Mouse (Mus musculus) ovary, postnatal 36 days (tissue): ENCODE measurements around the gene Grcc10.

Source experiments
- DNase-seq: peaks from one replicate; pipeline ENCODE4 v3.0.0; 2022; ENCODE audit warnings: low spot score, mixed read lengths

The Grcc10 gene

DNA sequence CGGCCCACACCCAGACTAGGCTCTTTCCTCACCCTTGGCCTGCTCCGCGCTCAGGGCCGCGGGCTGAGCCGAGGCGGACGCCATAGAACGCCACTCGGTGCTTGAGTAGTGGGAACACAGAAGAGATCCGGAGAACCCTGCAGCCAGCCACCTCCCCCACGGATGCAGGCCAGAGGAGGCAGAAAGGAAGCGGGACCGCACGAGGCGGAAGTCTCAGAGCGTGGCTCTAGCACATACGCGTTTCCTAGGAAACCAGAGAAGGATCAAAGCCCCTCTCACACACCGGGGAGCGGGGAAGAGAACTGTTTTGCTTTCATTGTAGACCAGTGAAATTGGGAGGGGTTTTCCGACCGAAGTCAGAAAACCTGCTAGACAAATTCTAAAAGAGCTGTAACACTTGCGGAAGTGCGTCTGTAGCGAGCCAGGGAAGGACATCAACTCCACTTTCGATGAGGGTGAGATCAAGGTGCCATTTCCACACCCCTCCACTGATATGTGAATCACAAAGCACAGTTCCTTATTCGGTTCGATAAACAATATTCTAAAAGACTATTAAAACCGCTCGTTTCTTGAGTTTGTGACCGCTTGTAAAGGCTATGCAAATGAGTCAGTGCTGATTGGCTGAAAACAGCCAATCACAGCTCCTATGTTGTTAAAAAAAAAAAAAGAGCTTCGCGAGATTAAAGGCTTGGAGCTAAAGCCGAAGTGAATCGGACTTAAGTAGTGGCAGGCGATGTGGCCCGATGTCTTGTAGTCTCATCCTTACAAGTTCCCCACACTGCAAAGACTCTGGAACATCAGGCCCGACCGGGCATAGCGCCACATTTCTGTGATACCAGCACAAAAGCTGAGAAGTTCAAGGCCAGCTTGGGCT lies at the start of gene Grcc10:
Gene Grcc10, minus strand, starts transcription at position 487 of the 874 bp plus-strand sequence.
- DNase-seq, result peak; percentile 84

- no peak for DNase-seq
These were observed 48.9 kb upstream of the Grcc10 start for GRCm38 (mm10) chr6:124790121-124790520.

- no peak for DNase-seq
These were observed 48.3 kb upstream of the Grcc10 start for GRCm38 (mm10) chr6:124789519-124789918.

- DNase-seq, result no peak
These were observed 46.5 kb upstream of the Grcc10 start for GRCm38 (mm10) chr6:124787722-124788121.

DNA sequence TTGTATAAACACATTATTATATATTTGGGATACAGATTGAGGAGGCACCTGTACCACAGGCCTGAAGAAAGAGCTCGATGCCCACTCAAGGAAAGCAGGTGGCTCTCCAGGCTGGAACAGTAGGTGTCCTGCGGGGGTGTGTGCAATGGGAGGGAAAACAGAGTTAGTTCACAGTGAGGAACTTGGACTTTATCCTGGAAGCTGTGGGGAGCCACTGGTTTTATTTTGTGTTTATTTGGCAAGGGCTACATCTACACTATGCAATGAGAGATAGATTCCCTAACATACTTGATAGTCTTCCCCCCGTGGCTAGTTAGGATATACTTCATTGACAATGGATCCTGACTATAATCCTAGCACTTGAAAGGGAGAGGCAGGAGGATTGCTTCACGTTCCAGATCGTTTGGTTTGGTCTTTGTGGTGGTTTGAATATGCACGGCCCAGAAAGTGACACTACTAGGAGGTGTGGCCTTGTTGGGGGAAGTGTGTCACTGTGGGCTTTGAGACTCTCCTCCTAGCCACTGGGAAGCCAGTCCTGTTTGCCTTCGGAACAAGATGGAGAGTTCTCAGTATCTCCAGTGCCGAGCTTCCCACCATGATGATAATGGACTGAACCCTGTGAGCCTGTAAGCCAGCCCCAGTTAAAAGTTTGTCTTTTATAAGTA lies 45.7 kb upstream of the Grcc10 start:
- DNase-seq, result no peak

DNA sequence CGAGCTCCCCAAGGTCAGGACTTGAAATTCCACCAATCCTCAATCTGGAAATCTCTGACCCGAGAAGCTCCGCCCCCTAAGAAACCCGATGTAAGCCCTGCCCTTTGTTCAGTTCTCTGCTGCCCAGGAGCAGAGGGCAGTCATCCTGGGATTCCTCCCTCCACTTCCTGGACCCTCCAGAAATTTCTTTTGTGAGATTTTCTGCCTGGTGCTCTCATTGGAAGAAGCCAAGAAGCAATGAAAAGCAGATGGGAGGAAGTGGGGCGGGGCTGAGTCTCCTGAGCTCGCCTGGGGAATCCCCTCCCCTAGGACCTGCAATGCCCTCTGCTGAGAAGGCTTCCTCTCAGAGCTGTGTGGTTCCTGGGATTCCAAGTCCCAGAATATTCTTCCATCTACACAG lies 41.3 kb upstream of the Grcc10 start:
- no peak for DNase-seq

GRCm38 (mm10) chr6:124780917-124781316 lies 39.7 kb upstream of the Grcc10 start:
- DNase-seq, result no peak

DNA sequence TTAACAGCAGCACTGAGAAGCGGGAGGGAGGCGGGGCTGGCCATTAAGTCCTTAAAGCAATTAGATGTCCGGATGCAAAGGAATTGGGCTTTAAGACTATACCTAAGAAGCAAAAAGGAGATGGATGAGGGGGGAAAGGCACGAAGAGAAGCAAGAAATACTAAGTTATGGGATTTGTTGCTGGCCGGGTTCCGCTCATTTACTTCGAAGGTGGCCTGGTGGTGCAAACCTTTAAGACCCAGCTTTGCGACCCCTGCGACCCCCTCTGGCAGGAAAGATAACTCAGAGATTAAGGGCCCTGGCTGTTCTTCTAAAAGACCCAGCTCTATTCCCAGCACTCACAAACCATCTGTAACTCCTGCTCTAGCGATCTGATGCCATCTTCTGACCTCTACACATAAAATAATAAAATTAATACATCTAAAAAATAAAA lies 38.8 kb upstream of the Grcc10 start:
- DNase-seq, result no peak

GRCm38 (mm10) chr6:124779222-124779983 lies 38.2 kb upstream of the Grcc10 start, which contains the start of gene Lrrc23:
TSS of gene Lrrc23 (minus strand) at chr6:124779727.
- DNase-seq, result peak; percentile 44

DNA sequence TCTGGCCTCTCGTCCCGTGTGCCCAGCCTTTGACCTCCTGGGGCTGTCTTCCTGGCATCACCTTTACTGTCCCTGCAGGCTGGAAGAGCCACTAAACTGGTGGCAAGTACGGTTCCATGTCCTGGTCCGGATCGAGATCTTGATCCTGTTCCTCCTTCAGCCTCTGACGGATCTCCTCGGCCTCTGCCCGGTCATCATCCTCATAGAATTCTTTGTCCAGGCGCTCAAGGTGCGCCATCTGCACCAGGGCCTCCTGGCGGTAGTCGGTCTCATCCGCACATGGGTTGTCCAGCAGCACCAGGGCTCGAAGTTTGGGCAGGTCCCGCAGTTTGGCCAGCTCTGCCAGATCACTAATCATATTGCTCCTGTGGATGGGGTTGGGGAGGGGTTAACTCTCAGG lies 29.3 kb upstream of the Grcc10 start:
- DNase-seq, result no peak

GRCm38 (mm10) chr6:124770013-124770412 lies 28.8 kb upstream of the Grcc10 start:
- no peak for DNase-seq

DNA sequence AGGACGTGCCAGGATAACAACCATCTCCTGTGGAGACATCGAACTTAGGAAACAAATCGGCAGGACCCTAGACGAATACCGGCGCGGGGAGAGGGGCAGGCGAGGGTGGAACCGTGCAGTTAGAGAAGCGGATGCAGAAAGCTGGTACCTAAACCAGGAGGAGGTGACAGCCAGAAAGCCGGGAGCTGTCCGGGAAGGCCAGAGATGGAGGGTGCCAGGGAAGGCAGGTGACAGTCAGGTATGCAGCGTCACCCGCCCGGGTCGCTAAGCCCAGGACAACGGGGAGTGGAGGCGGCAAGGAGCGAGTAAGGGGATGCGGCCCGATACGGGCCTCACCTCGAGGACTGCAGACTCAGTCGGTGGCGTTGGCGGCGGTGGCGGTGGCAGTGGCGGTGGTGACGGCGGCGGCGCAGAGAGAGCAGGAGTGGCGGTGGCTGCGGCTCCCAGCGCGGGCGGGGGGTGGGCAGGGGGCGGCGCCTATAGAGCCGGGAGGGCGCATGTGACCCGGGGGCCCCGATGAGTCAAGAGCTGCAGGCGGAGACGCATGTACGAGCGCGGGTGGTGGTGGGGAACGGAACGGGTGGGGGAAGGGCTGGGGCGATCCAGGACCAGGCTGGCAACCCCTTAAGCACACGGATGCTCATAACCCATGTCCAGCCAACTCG lies 28.1 kb upstream of the Grcc10 start, which contains the start of gene Eno2:
Gene Eno2, minus strand, starts transcription at position 573 of the 665 bp plus-strand sequence.
- DNase-seq, result no peak

GRCm38 (mm10) chr6:124768704-124769044 lies 27.5 kb upstream of the Grcc10 start:
- no peak for DNase-seq

DNA sequence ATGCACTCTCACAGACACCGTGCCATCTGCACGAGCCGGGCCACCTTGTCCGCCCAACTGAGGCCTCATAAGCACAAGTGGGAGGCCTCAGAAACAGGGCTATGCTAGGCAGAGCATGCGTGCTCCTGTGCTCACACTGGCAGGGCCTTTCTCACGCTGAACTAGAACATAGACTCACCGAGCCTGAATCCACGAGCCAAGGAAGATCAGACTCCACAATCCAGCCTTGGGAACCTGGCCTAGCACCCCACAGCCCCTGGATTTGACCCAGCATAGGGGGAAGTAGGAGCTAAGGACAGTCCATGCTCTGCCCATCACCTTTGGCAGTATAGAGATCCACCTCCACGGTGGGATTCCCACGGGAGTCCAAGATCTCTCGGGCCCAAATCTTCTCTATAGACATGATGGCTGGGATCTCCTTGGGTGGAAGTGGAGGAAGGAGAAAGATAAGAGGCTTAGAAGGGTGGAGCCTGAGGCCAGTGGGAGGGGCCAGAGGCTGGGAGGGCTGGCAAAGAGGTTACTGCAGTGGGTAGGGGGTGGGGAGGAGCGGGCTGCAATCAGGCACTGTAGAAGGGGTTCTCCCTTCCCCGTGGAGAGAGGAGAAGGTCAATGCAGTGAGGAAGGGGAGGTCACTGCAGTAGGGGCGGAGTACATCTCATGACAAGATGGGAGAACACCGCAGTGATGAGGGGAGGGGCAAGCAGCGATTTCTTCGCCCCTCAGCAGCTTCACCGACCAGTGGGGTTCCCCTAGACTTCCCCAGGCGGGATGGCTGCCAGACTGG lies 26.9 kb upstream of the Grcc10 start:
- DNase-seq, result no peak

- no peak for DNase-seq
These were observed 26.4 kb upstream of the Grcc10 start for GRCm38 (mm10) chr6:124767536-124767919.

GRCm38 (mm10) chr6:124765951-124766350 lies 24.8 kb upstream of the Grcc10 start:
- DNase-seq, result no peak

- peak; percentile 80 for DNase-seq
These were observed 18.1 kb upstream of the Grcc10 start for GRCm38 (mm10) chr6:124759259-124759658.

GRCm38 (mm10) chr6:124758849-124759232 lies 17.7 kb upstream of the Grcc10 start:
- no peak for DNase-seq

DNA sequence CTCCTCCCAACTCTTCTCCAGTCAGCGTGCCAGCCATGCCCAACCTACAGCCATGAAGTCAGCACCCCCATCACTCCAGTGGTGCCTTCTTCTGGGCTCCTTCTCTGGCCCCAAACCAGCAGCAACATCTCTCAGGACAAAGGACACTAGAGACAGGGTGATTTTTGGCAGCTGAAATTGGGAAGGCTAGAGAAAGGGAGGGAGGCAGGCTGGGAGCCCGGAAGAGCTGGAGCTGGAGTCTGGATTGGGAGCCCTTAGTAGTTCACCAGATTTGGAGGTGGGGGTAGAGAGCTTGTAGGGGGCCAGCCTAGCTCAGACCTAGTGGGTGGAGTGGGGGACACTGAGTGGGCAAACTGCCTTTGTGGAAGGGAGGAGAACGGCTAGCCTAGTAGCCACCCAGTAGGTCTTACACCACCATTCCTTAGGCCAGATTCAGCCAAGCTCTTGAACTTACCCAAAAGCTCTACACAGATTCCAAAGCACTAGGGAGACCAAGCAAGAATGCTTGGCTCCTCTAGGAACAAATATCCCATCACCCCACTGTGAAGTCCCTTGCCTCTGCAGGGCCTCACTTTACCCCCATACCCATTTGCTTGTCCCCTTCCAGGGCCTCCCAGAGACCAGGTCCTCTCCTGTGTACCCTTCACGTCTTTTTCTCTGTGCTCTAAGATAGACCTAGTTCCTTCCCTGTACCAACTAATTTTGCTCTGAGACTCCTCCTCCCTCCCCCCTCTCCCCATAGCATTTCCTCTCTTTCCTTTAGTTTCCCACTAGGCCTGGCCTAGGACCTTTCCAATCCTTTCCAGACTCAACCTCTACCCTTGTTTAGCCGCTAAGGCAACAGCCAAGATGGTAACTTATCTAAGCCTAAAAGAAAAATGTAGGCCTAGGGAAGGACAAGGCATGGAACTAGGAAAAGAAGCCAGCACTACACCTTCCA lies 17.0 kb upstream of the Grcc10 start:
- peak; percentile 53 for DNase-seq

- DNase-seq, result no peak
These were observed 16.2 kb upstream of the Grcc10 start for GRCm38 (mm10) chr6:124757351-124757880.
